Mouse (Mus musculus) hindbrain, embryonic 16.5 days (tissue): ENCODE results near the gene Nt5c2. TPM values are rescaled to one million over a fixed set of nuclear protein-coding genes. Genes with fewer than 3 reads are reported as not detected.
A peak's percentile ranks its signal among the peaks of the same experiment; 100 is the strongest.

Experiments
- ATAC-seq: fragments of 200-750 bp; cut with Nextera tagmentation; 2 replicates; pipeline ENCODE4 v1.8.0; 2017; ENCODE audit warnings: moderate TSS enrichment, moderate library complexity
- H3K27ac ChIP-seq: fragments of 300-500 bp; sonication (generic); 2 replicates; pipeline ENCODE4 v1.5.1; 2014; ENCODE audit warnings: low read depth, mild to moderate bottlenecking, control low read depth, low read length, moderate library complexity
- H3K27me3 ChIP-seq: fragments of 300-500 bp; sonication (generic); replicated peaks from 2 replicates; pipeline ENCODE4 v1.6.1; 2014; ENCODE audit warnings: low read length; ENCODE audit not compliant: control insufficient read depth, insufficient read depth
- H3K36me3 ChIP-seq: fragments of 300-500 bp; sonication (generic); 2 replicates; pipeline ENCODE4 v1.6.1; 2014; ENCODE audit warnings: mild to moderate bottlenecking, low read length, moderate library complexity, mixed read lengths; ENCODE audit not compliant: control insufficient read depth, insufficient read depth
- H3K4me1 ChIP-seq: fragments of 300-500 bp; sonication (generic); 2 replicates; pipeline ENCODE4 v1.6.1; 2014; ENCODE audit warnings: low read depth, low read length; ENCODE audit not compliant: control insufficient read depth, insufficient read depth
- H3K4me2 ChIP-seq: fragments of 300-500 bp; sonication (generic); 2 replicates; pipeline ENCODE4 v1.6.1; 2014; ENCODE audit warnings: mild to moderate bottlenecking, low read length, control low read depth, moderate library complexity
- H3K4me3 ChIP-seq: fragments of 300-500 bp; sonication (generic); 2 replicates; pipeline ENCODE4 v1.5.1; 2014; ENCODE audit warnings: mild to moderate bottlenecking, low read length, control low read depth, moderate library complexity
- H3K9ac ChIP-seq: fragments of 300-500 bp; sonication (generic); 2 replicates; pipeline ENCODE4 v1.6.1; 2014; ENCODE audit warnings: low read depth, mild to moderate bottlenecking, control low read depth, low read length, moderate library complexity
- H3K9me3 ChIP-seq: fragments of 300-500 bp; sonication (generic); 2 replicates; pipeline ENCODE4 v1.6.1; 2014; ENCODE audit warnings: mild to moderate bottlenecking, low read length, moderate library complexity; ENCODE audit not compliant: control insufficient read depth
- WGBS: fragments of 180-500 bp; shearing (Covaris S2); extraction: QIAGEN DNeasy Blood & Tissue Kit; methylation state at CpG from one replicate; pipeline ENCODE4 v1.1.7; 2014; 5-methylcytosine and 5-hydroxymethylcytosine counted together
- polyA plus RNA-seq: library from polyadenylated mRNA; unstranded; fragments of >200 nt; fragmentation: Nextera tagmentation; extraction: Ambion mirVana; gene quantifications from 2 replicates; pipeline ENCODE4 v1.2.1, GENCODE M21; 2015

Gene Nt5c2
- polyA plus RNA-seq, 1 experiment from 2014 or later = 77.6 TPM

GRCm38 (mm10) chr19:46887811-46888527 is 127.0 kb downstream of the Nt5c2 start:
- WGBS = 86% methylated on average over 14 of the region's 14 CpGs
- H3K4me2 ChIP-seq = no peak overlapping the region
- H3K27ac ChIP-seq = no peak overlapping the region
- peaks cover 36% of the 10 kb centered on the region for H3K36me3 ChIP-seq
- H3K4me1 ChIP-seq = no peaks in the 10 kb centered on the region
- ATAC-seq = no peak
- no peak overlapping the region for H3K9ac ChIP-seq
- H3K4me3 ChIP-seq = no peak overlapping the region
- no peaks in the 10 kb centered on the region for H3K9me3 ChIP-seq
- H3K27me3 ChIP-seq = no peaks in the 10 kb centered on the region

- no peaks in the 10 kb centered on the region for H3K4me1 ChIP-seq
- H3K4me2 ChIP-seq = no peak overlapping the region
- ATAC-seq = no peak
- H3K9me3 ChIP-seq = no peaks in the 10 kb centered on the region
- H3K27ac ChIP-seq = no peak overlapping the region
- H3K36me3 ChIP-seq = peaks cover 39% of the 10 kb centered on the region
- WGBS = 87% methylated on average over 7 of the region's 7 CpGs
- no peaks in the 10 kb centered on the region for H3K27me3 ChIP-seq
- H3K9ac ChIP-seq = no peak overlapping the region
- H3K4me3 ChIP-seq = no peak overlapping the region
These were observed 128.1 kb downstream of the Nt5c2 start for GRCm38 (mm10) chr19:46886826-46887225.

- H3K4me2 ChIP-seq = no peak overlapping the region
- no peaks in the 10 kb centered on the region for H3K27me3 ChIP-seq
- peaks cover 30% of the 10 kb centered on the region for H3K36me3 ChIP-seq
- no peak overlapping the region for H3K9ac ChIP-seq
- no peaks in the 10 kb centered on the region for H3K4me1 ChIP-seq
- H3K9me3 ChIP-seq = no peaks in the 10 kb centered on the region
- ATAC-seq = no peak
- H3K27ac ChIP-seq = no peak overlapping the region
- no peak overlapping the region for H3K4me3 ChIP-seq
- WGBS = 87% methylated on average over 4 of the region's 4 CpGs
These were observed 129.6 kb downstream of the Nt5c2 start for GRCm38 (mm10) chr19:46885365-46885764.

GRCm38 (mm10) chr19:46879876-46880275 is 135.1 kb downstream of the Nt5c2 start:
- H3K4me3 ChIP-seq = no peak overlapping the region
- ATAC-seq = no peak
- no peak overlapping the region for H3K4me2 ChIP-seq
- H3K9ac ChIP-seq = no peak overlapping the region
- no peak overlapping the region for H3K27ac ChIP-seq
- no peaks in the 10 kb centered on the region for H3K9me3 ChIP-seq
- no peaks in the 10 kb centered on the region for H3K27me3 ChIP-seq
- 100% methylated on average over 2 of the region's 2 CpGs for WGBS
- H3K36me3 ChIP-seq = peaks cover 7% of the 10 kb centered on the region
- H3K4me1 ChIP-seq = no peaks in the 10 kb centered on the region

- WGBS = 56% methylated on average over 13 of the region's 13 CpGs
- no peak overlapping the region for H3K4me3 ChIP-seq
- no peak overlapping the region for H3K4me2 ChIP-seq
- no peaks in the 10 kb centered on the region for H3K4me1 ChIP-seq
- H3K9ac ChIP-seq = no peak overlapping the region
- no peaks in the 10 kb centered on the region for H3K27me3 ChIP-seq
- H3K36me3 ChIP-seq = peaks cover 3% of the 10 kb centered on the region
- no peaks in the 10 kb centered on the region for H3K9me3 ChIP-seq
- H3K27ac ChIP-seq = no peak overlapping the region
- ATAC-seq = no peak
These were observed 136.6 kb downstream of the Nt5c2 start for GRCm38 (mm10) chr19:46878346-46878745.

- H3K4me3 ChIP-seq = no peak overlapping the region
- peaks cover 3% of the 10 kb centered on the region for H3K36me3 ChIP-seq
- no peaks in the 10 kb centered on the region for H3K27me3 ChIP-seq
- H3K4me1 ChIP-seq = no peaks in the 10 kb centered on the region
- WGBS = 90% methylated on average over 13 of the region's 13 CpGs
- H3K9me3 ChIP-seq = no peaks in the 10 kb centered on the region
- no peak overlapping the region for H3K9ac ChIP-seq
- no peak overlapping the region for H3K4me2 ChIP-seq
- no peak for ATAC-seq
- no peak overlapping the region for H3K27ac ChIP-seq
These were observed 137.1 kb downstream of the Nt5c2 start for GRCm38 (mm10) chr19:46877886-46878285.

- no peaks in the 10 kb centered on the region; the same call in 1 of the 2 replicates for H3K36me3 ChIP-seq
- no peak overlapping the region for H3K4me2 ChIP-seq
- H3K4me1 ChIP-seq = no peaks in the 10 kb centered on the region
- H3K27ac ChIP-seq = no peak overlapping the region
- H3K4me3 ChIP-seq = no peak overlapping the region
- peak; percentile 66 for ATAC-seq
- WGBS = 45% methylated on average over 12 of the region's 12 CpGs
- no peaks in the 10 kb centered on the region for H3K27me3 ChIP-seq
- no peak overlapping the region for H3K9ac ChIP-seq
- H3K9me3 ChIP-seq = no peaks in the 10 kb centered on the region
These were observed 139.2 kb downstream of the Nt5c2 start for GRCm38 (mm10) chr19:46875790-46876189.

- Histone ChIP-seq H3K4me2 (no peak overlapping the region), H3K27ac (no peak overlapping the region), H3K36me3 (no peaks in the 10 kb centered on the region; the same call in 1 of the 2 replicates), H3K9ac (no peak overlapping the region), H3K4me1 (no peaks in the 10 kb centered on the region), H3K9me3 (no peaks in the 10 kb centered on the region), H3K4me3 (no peak overlapping the region), H3K27me3 (no peaks in the 10 kb centered on the region)
- WGBS = 86% methylated on average over 3 of the region's 3 CpGs
- no peak for ATAC-seq
These were observed 141.0 kb downstream of the Nt5c2 start for GRCm38 (mm10) chr19:46873924-46874323.

- no peak overlapping the region for H3K4me2 ChIP-seq
- 80% methylated on average over 7 of the region's 7 CpGs for WGBS
- no peaks in the 10 kb centered on the region for H3K9me3 ChIP-seq
- H3K27me3 ChIP-seq = no peaks in the 10 kb centered on the region
- 0 out of 2 replicates have a peak, but pooled peaks cover 4% of the 10 kb centered on the region for H3K36me3 ChIP-seq
- 0 out of 2 replicates have a peak overlapping the region, but pooled peaks have one; percentile 20 for H3K9ac ChIP-seq
- no peak for ATAC-seq
- no peak overlapping the region for H3K27ac ChIP-seq
- no peaks in the 10 kb centered on the region for H3K4me1 ChIP-seq
- no peak overlapping the region for H3K4me3 ChIP-seq
These were observed 143.3 kb downstream of the Nt5c2 start for GRCm38 (mm10) chr19:46871651-46872050.
